Mouse (Mus musculus) cerebellum, adult 2 months (tissue): Measurements from ENCODE around the gene Smim20.

Experiments used
- CTCF ChIP-seq: fragments of 200-500 bp; IDR thresholded peaks from 2 replicates; pipeline ENCODE4 v1.5.1; 2011; ENCODE audit warnings: low read depth, mild to moderate bottlenecking, control low read depth, low read length, moderate library complexity, borderline replicate concordance; ENCODE audit not compliant: insufficient read depth
- POLR2A ChIP-seq: fragments of 200-500 bp; IDR thresholded peaks from 2 replicates; pipeline ENCODE4 v1.6.1; 2011; ENCODE audit warnings: low read length, control low read depth, borderline replicate concordance; ENCODE audit not compliant: insufficient read depth

DNA sequence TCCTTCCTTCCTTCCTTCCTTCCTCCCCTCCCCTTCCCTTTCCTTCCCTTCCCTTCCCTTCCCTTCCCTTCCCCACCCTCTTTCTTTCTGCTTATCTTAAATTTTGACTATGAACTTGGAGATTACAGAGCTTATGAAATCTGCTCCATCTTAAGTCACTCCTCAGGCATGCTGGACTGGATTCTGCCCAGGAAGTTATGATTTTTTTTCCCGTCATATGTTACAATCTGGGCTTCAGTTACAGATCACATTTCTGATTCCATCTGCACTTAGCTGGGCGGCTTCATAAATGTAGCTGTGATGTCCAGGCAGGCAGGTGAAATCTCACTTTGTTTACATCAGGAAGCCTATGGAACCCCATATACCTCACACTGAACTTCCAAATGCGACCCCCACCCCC, 50.5 kb downstream of the Smim20 start:
- TF ChIP-seq POLR2A = no peak
- TF ChIP-seq CTCF = no peak
